Mouse (Mus musculus) heart, postnatal 10 days (tissue): ENCODE results near the gene Tcl1. TPM values are rescaled to one million over a fixed set of nuclear protein-coding genes. Genes with fewer than 3 reads are reported as not detected.
"Not testable (repeated sequence)": the region's sequence is repeated elsewhere in the genome, so short reads cannot be mapped to it uniquely, and the experiment has no call there.

Source experiments
- DNase-seq, 2 experiments: peaks; one replicate each; pipeline ENCODE4 v3.0.0; 2021
- intact Hi-C: fragments of 180-260 bp; cut with DNase I; formaldehyde crosslinking; loops from one replicate; pipeline ENCODE4 v1.15.1; 2025
- total RNA-seq, 2 experiments: library from RNA; stranded (reverse); gene quantifications; 2 replicates each; pipeline ENCODE4 v1.2.3; 2021

The Tcl1 gene
- total RNA-seq, 2 experiments from 2014 or later: not detected

GRCm38 (mm10) chr12:105181040-105181644 is 41.5 kb downstream of the Tcl1 start:
- intact Hi-C loops, DNase-seq: not testable (repeated sequence)

GRCm38 (mm10) chr12:105176044-105176443 is 46.5 kb downstream of the Tcl1 start, which contains the start of gene Tcl1b5:
Tcl1b5 (plus strand) TSS chr12:105176344.
- intact Hi-C loops, DNase-seq: not testable (repeated sequence)

GRCm38 (mm10) chr12:105174318-105174717 is 48.3 kb downstream of the Tcl1 start:
- intact Hi-C loops: not testable (repeated sequence)

GRCm38 (mm10) chr12:105173366-105173765 is 49.2 kb downstream of the Tcl1 start:
- intact Hi-C loops: no loop called here
- no peak for DNase-seq

More at GRCm38 (mm10) chr12:105174318-105174717, 48.3 kb downstream of the Tcl1 start:
- DNase-seq: peak; percentile 36 to 60

Other genes with a start within 250 kb of the Tcl1 start
- 1 to 10 TPM; 6.1 to 6.4 TPM for gene Syne3, start 213.0 kb downstream of the Tcl1 start, total RNA-seq
- 10 to 100 TPM; 84.5 to 86.0 TPM for gene Glrx5, start 190.1 kb downstream of the Tcl1 start, total RNA-seq
- gene Tcl1b2, start 76.8 kb downstream of the Tcl1 start, total RNA-seq: not detected
- gene Tcl1b1, start 63.1 kb downstream of the Tcl1 start, total RNA-seq: not detected
- gene Tcl1b5, start 46.4 kb downstream of the Tcl1 start, total RNA-seq: not detected
- not detected for gene Tcl1b3, start 31.8 kb downstream of the Tcl1 start, total RNA-seq
- not detected for gene Tcl1b4, start 20.8 kb downstream of the Tcl1 start, total RNA-seq
- under 1 TPM in 1 of 2 experiments, not detected in 1; 0.07 TPM for gene Tunar, start 111.1 kb upstream of the Tcl1 start, total RNA-seq
- gene D430019H16Rik, start 231.1 kb upstream of the Tcl1 start, total RNA-seq: 1 to 10 TPM in 1 of 2 experiments, under 1 TPM in 1; 0.62 to 1.0 TPM